Mouse (Mus musculus) embryonic facial prominence, embryonic 12.5 days (tissue): Measurements from ENCODE around the gene Zfp280d. TPM values are rescaled to one million over a fixed set of nuclear protein-coding genes. Genes with fewer than 3 reads are reported as not detected.
"Not testable (repeated sequence)": the region's sequence is repeated elsewhere in the genome, so short reads cannot be mapped to it uniquely, and the experiment has no call there.

ENCODE experiments used
- ATAC-seq: fragments of 200-750 bp; cut with Nextera tagmentation; 2 replicates; pipeline ENCODE4 v1.8.0; 2017; ENCODE audit not compliant: insufficient number of reproducible peaks, insufficient read depth, low FRiP score, low TSS enrichment
- H3K27ac ChIP-seq: fragments of 300-500 bp; sonication (generic); 2 replicates; pipeline ENCODE4 v1.5.1; 2016; ENCODE audit warnings: mild to moderate bottlenecking
- H3K27me3 ChIP-seq: fragments of 300-500 bp; sonication (generic); 2 replicates; pipeline ENCODE4 v1.6.1; 2016; ENCODE audit warnings: mild to moderate bottlenecking, moderate library complexity
- H3K36me3 ChIP-seq: fragments of 300-500 bp; sonication (generic); 2 replicates; pipeline ENCODE4 v1.6.1; 2016; ENCODE audit warnings: mild to moderate bottlenecking
- H3K4me1 ChIP-seq: fragments of 300-500 bp; sonication (generic); 2 replicates; pipeline ENCODE4 v1.6.1; 2016
- H3K4me2 ChIP-seq: fragments of 300-500 bp; sonication (generic); replicated peaks from 2 replicates; pipeline ENCODE4 v1.6.1; 2016; ENCODE audit warnings: mild to moderate bottlenecking, moderate library complexity
- H3K4me3 ChIP-seq: fragments of 300-500 bp; sonication (generic); 2 replicates; pipeline ENCODE4 v1.5.1; 2016; ENCODE audit warnings: mild to moderate bottlenecking
- H3K9ac ChIP-seq: fragments of 300-500 bp; sonication (generic); 2 replicates; pipeline ENCODE4 v1.6.1; 2016; ENCODE audit warnings: mild to moderate bottlenecking, moderate library complexity
- H3K9me3 ChIP-seq: fragments of 300-500 bp; sonication (generic); 2 replicates; pipeline ENCODE4 v1.6.1; 2016; ENCODE audit warnings: mild to moderate bottlenecking, moderate library complexity
- WGBS: fragments of 180-500 bp; shearing (Covaris S2); methylation state at CpG from one replicate; pipeline ENCODE4 v1.1.7; 2016; 5-methylcytosine and 5-hydroxymethylcytosine counted together
- polyA plus RNA-seq: library from polyadenylated mRNA; unstranded; fragments of >200 nt; fragmentation: Nextera tagmentation; extraction: Ambion mirVana; gene quantifications from 2 replicates; pipeline ENCODE4 v1.2.1, GENCODE M21; 2016

The Zfp280d gene
- polyA plus RNA-seq, 1 experiment from 2014 or later: 56.4 TPM

GRCm38 (mm10) chr9:72374996-72375395 is 100.3 kb downstream of the Zfp280d start:
- ATAC-seq: no peak
- H3K4me3 ChIP-seq: no peak overlapping the region
- no peaks in the 10 kb centered on the region for H3K9me3 ChIP-seq
- H3K4me2 ChIP-seq: no peak overlapping the region
- no peaks in the 10 kb centered on the region for H3K36me3 ChIP-seq
- no peak overlapping the region for H3K27ac ChIP-seq
- WGBS: 59% methylated on average over 4 of the region's 4 CpGs
- no peak overlapping the region for H3K9ac ChIP-seq
- H3K4me1 ChIP-seq: no peaks in the 10 kb centered on the region
- H3K27me3 ChIP-seq: no peaks in the 10 kb centered on the region

- 78% methylated on average over 3 of the region's 3 CpGs for WGBS
- Histone ChIP-seq H3K4me2 (no peak overlapping the region), H3K9ac (no peak overlapping the region), H3K4me3 (no peak overlapping the region), H3K27ac (no peak overlapping the region), H3K27me3 (no peaks in the 10 kb centered on the region), H3K36me3 (no peaks in the 10 kb centered on the region), H3K9me3 (no peaks in the 10 kb centered on the region), H3K4me1 (no peaks in the 10 kb centered on the region)
- no peak for ATAC-seq
Observed at GRCm38 (mm10) chr9:72375639-72376038, 101.0 kb downstream of the Zfp280d start.

GRCm38 (mm10) chr9:72385786-72386185 is 111.1 kb downstream of the Zfp280d start:
- Histone ChIP-seq H3K4me1 (no peaks in the 10 kb centered on the region), H3K4me2 (no peak overlapping the region), H3K27ac (no peak overlapping the region), H3K9me3 (no peaks in the 10 kb centered on the region), H3K27me3 (no peaks in the 10 kb centered on the region), H3K9ac (no peak overlapping the region), H3K4me3 (no peak overlapping the region), H3K36me3 (no peaks in the 10 kb centered on the region)
- no peak for ATAC-seq
- WGBS: 71% methylated on average over 7 of the region's 7 CpGs

GRCm38 (mm10) chr9:72388934-72389333 is 114.3 kb downstream of the Zfp280d start:
- Histone ChIP-seq H3K4me3 (no peak overlapping the region), H3K27me3 (no peaks in the 10 kb centered on the region), H3K4me2 (no peak overlapping the region), H3K9ac (no peak overlapping the region), H3K9me3 (no peaks in the 10 kb centered on the region), H3K27ac (no peak overlapping the region), H3K36me3 (no peaks in the 10 kb centered on the region), H3K4me1 (peaks cover 8% of the 10 kb centered on the region; the same call in 1 of the 2 replicates)
- no peak for ATAC-seq
- WGBS: 82% methylated on average over 4 of the region's 4 CpGs

- H3K4me2 ChIP-seq: no peak overlapping the region
- H3K4me1 ChIP-seq: peaks cover 8% of the 10 kb centered on the region; the same call in 1 of the 2 replicates
- no peaks in the 10 kb centered on the region for H3K36me3 ChIP-seq
- H3K9me3 ChIP-seq: no peaks in the 10 kb centered on the region
- 79% methylated on average over 14 of the region's 14 CpGs for WGBS
- no peak overlapping the region for H3K27ac ChIP-seq
- ATAC-seq: no peak
- H3K9ac ChIP-seq: no peak overlapping the region
- no peak overlapping the region for H3K4me3 ChIP-seq
- H3K27me3 ChIP-seq: no peaks in the 10 kb centered on the region
Observed at GRCm38 (mm10) chr9:72389431-72390002, 114.9 kb downstream of the Zfp280d start.

- WGBS: 88% methylated on average over 12 of the region's 12 CpGs
- H3K9me3 ChIP-seq: no peaks in the 10 kb centered on the region
- H3K36me3 ChIP-seq: no peaks in the 10 kb centered on the region
- no peak overlapping the region for H3K27ac ChIP-seq
- no peak overlapping the region for H3K4me2 ChIP-seq
- H3K4me1 ChIP-seq: peaks cover 8% of the 10 kb centered on the region; the same call in 1 of the 2 replicates
- no peak for ATAC-seq
- no peak overlapping the region for H3K9ac ChIP-seq
- no peak overlapping the region for H3K4me3 ChIP-seq
- no peaks in the 10 kb centered on the region for H3K27me3 ChIP-seq
Observed at GRCm38 (mm10) chr9:72390321-72391077, 115.8 kb downstream of the Zfp280d start.

- Histone ChIP-seq H3K4me2 (no peak overlapping the region), H3K27me3 (no peaks in the 10 kb centered on the region), H3K4me3 (no peak overlapping the region), H3K36me3 (no peaks in the 10 kb centered on the region), H3K27ac (no peak overlapping the region), H3K4me1 (peaks cover 8% of the 10 kb centered on the region; the same call in 1 of the 2 replicates), H3K9ac (no peak overlapping the region), H3K9me3 (no peaks in the 10 kb centered on the region)
- ATAC-seq: no peak
- 54% methylated on average over 7 of the region's 7 CpGs for WGBS
Observed at GRCm38 (mm10) chr9:72392686-72393085, 118.0 kb downstream of the Zfp280d start.

- ATAC-seq: no peak
- H3K36me3 ChIP-seq: no peaks in the 10 kb centered on the region
- H3K4me2 ChIP-seq: no peak overlapping the region
- H3K4me3 ChIP-seq: no peak overlapping the region
- H3K27ac ChIP-seq: no peak overlapping the region
- H3K27me3 ChIP-seq: no peaks in the 10 kb centered on the region
- H3K9ac ChIP-seq: no peak overlapping the region
- 78% methylated on average over 15 of the region's 15 CpGs for WGBS
- H3K9me3 ChIP-seq: no peaks in the 10 kb centered on the region
- H3K4me1 ChIP-seq: peaks cover 12% of the 10 kb centered on the region; the same call in 1 of the 2 replicates
Observed at GRCm38 (mm10) chr9:72393238-72393637, 118.6 kb downstream of the Zfp280d start.

- H3K9ac ChIP-seq: no peak overlapping the region
- no peaks in the 10 kb centered on the region for H3K9me3 ChIP-seq
- H3K4me1 ChIP-seq: peaks cover 12% of the 10 kb centered on the region; the same call in 1 of the 2 replicates
- H3K27ac ChIP-seq: no peak overlapping the region
- 65% methylated on average over 8 of the region's 8 CpGs for WGBS
- ATAC-seq: no peak
- no peak overlapping the region for H3K4me2 ChIP-seq
- no peak overlapping the region for H3K4me3 ChIP-seq
- no peaks in the 10 kb centered on the region for H3K36me3 ChIP-seq
- H3K27me3 ChIP-seq: no peaks in the 10 kb centered on the region
Observed at GRCm38 (mm10) chr9:72393869-72394341, 119.2 kb downstream of the Zfp280d start.

GRCm38 (mm10) chr9:72400121-72400520 is 125.5 kb downstream of the Zfp280d start:
- no peak overlapping the region for H3K4me2 ChIP-seq
- WGBS: 46% methylated on average over 4 of the region's 4 CpGs

GRCm38 (mm10) chr9:72401769-72402168 is 127.1 kb downstream of the Zfp280d start:
- not testable (repeated sequence) for H3K4me3 ChIP-seq, H3K4me2 ChIP-seq, H3K27me3 ChIP-seq, H3K4me1 ChIP-seq, H3K9me3 ChIP-seq, H3K27ac ChIP-seq, H3K36me3 ChIP-seq, ATAC-seq, H3K9ac ChIP-seq
- 79% methylated on average over 4 of the region's 4 CpGs for WGBS

More at GRCm38 (mm10) chr9:72400121-72400520, 125.5 kb downstream of the Zfp280d start:
- Histone ChIP-seq H3K36me3 (no peaks in the 10 kb centered on the region), H3K27me3 (no peaks in the 10 kb centered on the region), H3K27ac (no peak overlapping the region), H3K9ac (no peak overlapping the region), H3K4me3 (no peak overlapping the region), H3K4me1 (0 out of 2 replicates have a peak, but pooled peaks cover 4% of the 10 kb centered on the region), H3K9me3 (no peaks in the 10 kb centered on the region)
- no peak for ATAC-seq

GRCm38 (mm10) chr9:72403421-72403820 is 128.8 kb downstream of the Zfp280d start:
- Histone ChIP-seq H3K4me2 (no peak overlapping the region), H3K9ac (no peak overlapping the region), H3K27me3 (no peaks in the 10 kb centered on the region), H3K4me1 (no peaks in the 10 kb centered on the region), H3K36me3 (no peaks in the 10 kb centered on the region), H3K4me3 (no peak overlapping the region), H3K27ac (no peak overlapping the region), H3K9me3 (no peaks in the 10 kb centered on the region)
- ATAC-seq: no peak
- 76% methylated on average over 6 of the region's 6 CpGs for WGBS
